Mouse (Mus musculus) kidney, adult 2 months (tissue): ENCODE data around the gene Fyco1.

ENCODE experiments used
- CTCF ChIP-seq: fragments of 200-500 bp; conservative IDR thresholded peaks from 2 replicates; pipeline ENCODE4 v1.5.1; 2011; ENCODE audit warnings: low read depth, mild to moderate bottlenecking, control low read depth, low read length, moderate library complexity, mixed read lengths; ENCODE audit not compliant: insufficient read depth, insufficient read length
- POLR2A ChIP-seq: fragments of 200-500 bp; IDR thresholded peaks from one replicate; pipeline ENCODE4 v1.6.1; 2011; ENCODE audit warnings: low read depth, low read length, control low read depth

- TF ChIP-seq CTCF, result no peak
- no peak for TF ChIP-seq POLR2A
Measured at GRCm38 (mm10) chr9:123805241-123805640, 46.5 kb downstream of the Fyco1 start.
